Mouse (Mus musculus) testis, adult 2 months (tissue): ENCODE data around the gene Tex29.

ENCODE experiments used
- CTCF ChIP-seq: fragments of 200-500 bp; IDR thresholded peaks from 2 replicates; pipeline ENCODE4 v1.5.1; 2012; ENCODE audit warnings: low read depth, mild to moderate bottlenecking, inconsistent platforms, low read length, moderate library complexity; ENCODE audit not compliant: control insufficient read depth, insufficient read depth, insufficient replicate concordance
- POLR2A ChIP-seq: fragments of 200-500 bp; IDR thresholded peaks from 2 replicates; pipeline ENCODE4 v1.6.1; 2012; ENCODE audit warnings: low read depth, mild to moderate bottlenecking, inconsistent platforms, low read length, moderate library complexity; ENCODE audit not compliant: control insufficient read depth

GRCm38 (mm10) chr8:11808047-11808446 lies 32.2 kb upstream of the Tex29 start:
- TF ChIP-seq CTCF (no peak), POLR2A (no peak)
